Mouse (Mus musculus): Measurements from ENCODE around the gene Ecel1.

DNA sequence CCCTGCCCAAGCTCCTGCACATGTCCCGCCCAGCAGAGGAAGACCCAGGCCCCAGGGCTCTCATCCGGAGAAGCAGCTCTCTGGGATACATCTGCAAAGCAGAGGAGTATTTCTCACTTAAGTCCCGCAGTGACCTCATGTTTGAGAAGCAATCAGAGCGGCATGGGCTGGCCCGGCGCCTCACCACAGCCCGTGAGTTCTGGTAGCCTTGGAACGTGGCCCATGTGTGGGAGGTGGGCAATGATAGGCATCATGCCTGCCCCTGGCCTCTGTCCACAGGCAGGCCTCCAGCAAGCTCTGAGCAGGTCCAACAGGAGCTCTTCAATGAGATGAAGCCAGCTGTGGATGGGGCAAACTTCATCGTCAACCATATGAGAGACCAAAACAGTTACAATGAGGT is 41.0 kb upstream of the Ecel1 start:
- TF ChIP-seq CTCF (IDR thresholded peaks at IDR 0.05; ENCODE audit: low read depth, low read length) (no peak), POLR2A (IDR thresholded peaks at IDR 0.05; ENCODE audit: extremely low read depth, insufficient read depth, low read length) (no peak)

Measured in liver, adult 2 months (tissue).